Mouse (Mus musculus): ENCODE measurements around the gene Gucy2g.

DNA sequence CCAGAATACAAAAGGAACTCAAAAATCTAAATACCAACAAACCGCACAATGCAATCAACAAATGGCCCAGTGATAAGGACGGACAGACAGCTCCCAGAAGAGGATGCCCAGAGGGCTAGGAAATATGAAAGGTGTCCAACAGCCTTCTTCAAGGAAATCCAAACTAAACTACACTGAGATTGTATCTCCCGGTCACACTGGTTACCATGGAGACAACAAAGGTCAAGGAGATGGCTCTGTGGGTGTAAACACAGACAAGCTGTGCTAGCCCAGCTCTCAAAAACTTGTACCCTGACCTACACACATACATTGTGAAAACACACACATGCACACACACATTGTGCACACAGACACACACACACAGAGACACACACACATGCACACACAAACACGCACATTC, 78.8 kb downstream of the Gucy2g start:
- TF ChIP-seq HCFC1 (IDR thresholded peaks at IDR 0.05; ENCODE audit: borderline replicate concordance, insufficient read depth, low read length): no peak
- no peak for TF ChIP-seq ZC3H11A (IDR thresholded peaks at IDR 0.05; ENCODE audit: borderline replicate concordance, low read depth, low read length)
